Mouse (Mus musculus) forebrain, embryonic 16.5 days (tissue): ENCODE data around the gene Rnf217. TPM values are rescaled to one million over a fixed set of nuclear protein-coding genes. Genes with fewer than 3 reads are reported as not detected.
A peak's percentile ranks its signal among the peaks of the same experiment; 100 is the strongest.

ENCODE experiments used
- ATAC-seq: fragments of 200-750 bp; cut with Nextera tagmentation; 2 replicates; pipeline ENCODE4 v1.8.0; 2017; ENCODE audit warnings: mild to moderate bottlenecking, moderate library complexity
- H3K27ac ChIP-seq: fragments of 300-500 bp; sonication (generic); 2 replicates; pipeline ENCODE4 v1.5.1; 2014; ENCODE audit warnings: low read length, control low read depth
- H3K27me3 ChIP-seq: fragments of 300-500 bp; sonication (generic); replicated peaks from 2 replicates; pipeline ENCODE4 v1.6.1; 2014; ENCODE audit warnings: low read length; ENCODE audit not compliant: control insufficient read depth, insufficient read depth
- H3K36me3 ChIP-seq: fragments of 300-500 bp; sonication (generic); 2 replicates; pipeline ENCODE4 v1.6.1; 2014; ENCODE audit not compliant: control insufficient read depth, insufficient read depth
- H3K4me1 ChIP-seq: fragments of 300-500 bp; sonication (generic); replicated peaks from 2 replicates; pipeline ENCODE4 v1.6.1; 2014; ENCODE audit warnings: low read length; ENCODE audit not compliant: control insufficient read depth, insufficient read depth
- H3K4me2 ChIP-seq: fragments of 300-500 bp; sonication (generic); 2 replicates; pipeline ENCODE4 v1.6.1; 2014; ENCODE audit warnings: mild to moderate bottlenecking, low read length, control low read depth
- H3K4me3 ChIP-seq: fragments of 300-500 bp; sonication (generic); replicated peaks from 2 replicates; pipeline ENCODE4 v1.5.1; 2014; ENCODE audit warnings: mild to moderate bottlenecking, low read length, control low read depth
- H3K9ac ChIP-seq: fragments of 300-500 bp; sonication (generic); replicated peaks from 2 replicates; pipeline ENCODE4 v1.6.1; 2014; ENCODE audit warnings: low read depth, low read length, control low read depth
- H3K9me3 ChIP-seq: fragments of 300-500 bp; sonication (generic); 2 replicates; pipeline ENCODE4 v1.6.1; 2016; ENCODE audit warnings: low read length; ENCODE audit not compliant: control insufficient read depth
- WGBS: fragments of 180-500 bp; shearing (Covaris S2); extraction: QIAGEN DNeasy Blood & Tissue Kit; methylation state at CpG from one replicate; pipeline ENCODE4 v1.1.7; 2014; 5-methylcytosine and 5-hydroxymethylcytosine counted together
- polyA plus RNA-seq: library from polyadenylated mRNA; unstranded; fragments of >200 nt; fragmentation: Nextera tagmentation; extraction: Ambion mirVana; gene quantifications from 2 replicates; pipeline ENCODE4 v1.2.1, GENCODE M21; 2015

The Rnf217 gene
- polyA plus RNA-seq, 1 experiment from 2014 or later, result 2.0 TPM

DNA sequence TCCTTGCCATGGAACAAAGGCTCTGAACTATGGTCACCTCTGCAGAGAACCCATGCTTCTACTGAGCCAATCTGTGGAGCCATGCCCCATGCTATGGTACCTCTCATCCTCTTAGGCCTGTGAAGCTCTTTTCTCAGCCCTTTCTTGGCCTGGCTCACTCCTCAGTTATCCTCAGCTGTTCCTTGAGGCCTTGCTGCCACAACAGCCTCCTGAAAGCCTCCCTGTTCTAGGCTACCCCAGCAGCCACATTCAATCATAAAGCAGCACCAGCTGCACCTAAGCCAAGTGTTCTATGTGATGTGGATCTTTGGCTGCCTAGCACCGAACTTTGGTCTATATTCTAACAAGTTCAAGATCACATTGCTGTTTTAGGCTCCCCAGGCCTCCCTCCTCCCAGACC, 28.9 kb downstream of the Rnf217 start:
- WGBS, result 97% methylated on average over 1 of the region's 1 CpGs
- Histone ChIP-seq H3K4me1 (no peaks in the 10 kb centered on the region), H3K9ac (no peak overlapping the region), H3K27ac (no peak overlapping the region), H3K4me3 (no peak overlapping the region), H3K4me2 (no peak overlapping the region), H3K27me3 (no peaks in the 10 kb centered on the region), H3K36me3 (no peaks in the 10 kb centered on the region), H3K9me3 (no peaks in the 10 kb centered on the region)
- no peak for ATAC-seq

DNA sequence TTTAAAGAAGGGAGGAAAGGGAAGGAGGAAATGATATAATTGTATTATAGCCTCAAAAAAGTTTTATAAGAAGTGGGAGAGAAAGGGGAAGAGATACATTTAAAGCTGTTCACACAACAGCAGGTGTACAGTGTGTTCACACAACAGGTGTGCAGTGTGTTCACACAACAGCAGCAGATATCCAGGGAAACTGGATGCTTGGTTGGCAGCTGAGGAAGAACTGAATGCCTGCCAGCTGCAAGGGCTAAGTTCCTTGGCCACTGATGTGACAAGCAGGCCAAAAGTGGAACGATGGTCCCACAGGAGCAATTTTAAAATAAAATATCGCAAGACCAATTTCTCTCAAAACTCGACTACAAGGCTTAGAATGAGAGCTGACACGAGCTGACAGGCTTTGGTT, 35.7 kb downstream of the Rnf217 start:
- Histone ChIP-seq H3K9ac (no peak overlapping the region), H3K4me2 (no peak overlapping the region), H3K36me3 (no peaks in the 10 kb centered on the region), H3K9me3 (no peaks in the 10 kb centered on the region), H3K4me1 (no peaks in the 10 kb centered on the region), H3K27me3 (no peaks in the 10 kb centered on the region), H3K27ac (no peak overlapping the region), H3K4me3 (no peak overlapping the region)
- ATAC-seq, result no peak
- whole genome bisulfite sequencing, result 95% methylated on average over 4 of the region's 4 CpGs

DNA sequence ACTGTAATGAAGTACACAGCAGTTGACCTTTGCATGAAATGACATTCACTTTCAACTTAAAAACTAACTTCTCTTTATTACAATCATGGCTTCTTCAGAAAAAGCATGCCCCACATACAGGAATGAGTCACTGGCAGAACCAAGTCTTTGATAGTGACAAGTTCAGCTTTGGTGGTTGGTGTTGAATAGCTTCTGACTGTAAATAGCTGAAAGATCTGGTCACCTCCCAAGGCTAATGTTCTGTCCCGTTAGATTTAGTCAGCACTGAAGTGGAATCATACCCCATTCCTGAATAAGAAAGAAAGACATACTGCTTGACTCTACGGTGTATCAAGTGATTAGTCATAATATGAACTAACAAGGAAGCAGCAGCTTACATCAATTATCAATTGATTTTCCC, 51.7 kb downstream of the Rnf217 start:
- H3K9me3 ChIP-seq, result no peaks in the 10 kb centered on the region
- no peaks in the 10 kb centered on the region for H3K27me3 ChIP-seq
- H3K27ac ChIP-seq, result no peak overlapping the region
- 82% methylated on average over 2 of the region's 2 CpGs for WGBS
- H3K9ac ChIP-seq, result no peak overlapping the region
- H3K4me1 ChIP-seq, result 0 out of 2 replicates have a peak, but pooled peaks cover 4% of the 10 kb centered on the region
- H3K4me3 ChIP-seq, result no peak overlapping the region
- H3K36me3 ChIP-seq, result no peaks in the 10 kb centered on the region
- ATAC-seq, result no peak
- no peak overlapping the region for H3K4me2 ChIP-seq

DNA sequence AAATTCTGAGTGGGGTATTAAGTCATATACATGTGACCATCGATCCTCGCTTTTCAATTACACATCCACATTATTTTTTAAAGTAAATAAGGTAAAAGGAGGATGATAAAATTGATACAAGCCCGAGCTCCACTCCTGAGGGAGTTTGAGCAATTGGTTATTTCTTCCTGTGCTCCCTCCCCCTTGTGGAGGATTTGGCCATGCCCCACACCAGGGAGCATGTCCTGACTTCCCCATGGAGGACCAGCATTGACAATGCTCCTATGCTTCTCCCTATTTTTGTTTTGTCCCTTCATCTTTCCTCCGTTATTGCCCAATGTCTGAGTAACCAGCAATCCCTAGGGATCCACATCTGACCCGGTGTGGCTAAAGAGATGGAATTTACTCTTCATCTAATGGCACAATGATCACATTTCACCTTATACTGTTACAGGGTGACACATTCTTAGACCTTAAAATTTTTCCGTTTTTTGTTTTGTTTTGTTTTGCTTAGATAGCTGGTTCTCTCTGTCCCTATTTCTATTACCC, 53.5 kb downstream of the Rnf217 start:
- Histone ChIP-seq H3K4me1 (peaks cover 12% of the 10 kb centered on the region), H3K9me3 (no peaks in the 10 kb centered on the region), H3K4me3 (no peak overlapping the region), H3K4me2 (no peak overlapping the region), H3K27me3 (no peaks in the 10 kb centered on the region), H3K36me3 (no peaks in the 10 kb centered on the region), H3K9ac (no peak overlapping the region), H3K27ac (no peak overlapping the region)
- ATAC-seq, result no peak
- WGBS, result 91% methylated on average over 6 of the region's 6 CpGs

DNA sequence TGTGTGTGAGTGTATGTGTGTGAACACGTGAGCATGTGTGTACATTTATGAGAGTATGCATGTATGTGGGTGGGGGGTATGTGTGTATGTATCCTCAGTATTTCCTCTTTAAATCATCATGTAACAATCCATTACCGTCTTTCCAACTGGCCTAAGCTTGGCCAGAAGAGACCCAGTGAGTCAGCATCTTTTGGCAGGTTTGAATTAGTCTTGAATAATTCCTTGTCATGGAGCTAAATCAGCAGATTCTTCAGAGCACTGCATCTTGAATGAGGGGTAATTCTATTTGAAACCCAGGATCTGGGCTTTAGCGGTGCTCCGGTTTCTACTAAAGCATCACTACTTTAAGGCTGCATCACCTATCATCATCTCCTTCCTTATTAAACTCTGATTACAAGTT, 55.7 kb downstream of the Rnf217 start:
- no peak overlapping the region for H3K4me2 ChIP-seq
- H3K9ac ChIP-seq, result no peak overlapping the region
- H3K36me3 ChIP-seq, result no peaks in the 10 kb centered on the region
- H3K9me3 ChIP-seq, result no peaks in the 10 kb centered on the region
- no peak overlapping the region for H3K4me3 ChIP-seq
- H3K27me3 ChIP-seq, result no peaks in the 10 kb centered on the region
- WGBS, result 90% methylated on average over 4 of the region's 4 CpGs
- ATAC-seq, result no peak
- peaks cover 12% of the 10 kb centered on the region for H3K4me1 ChIP-seq
- H3K27ac ChIP-seq, result no peak overlapping the region

DNA sequence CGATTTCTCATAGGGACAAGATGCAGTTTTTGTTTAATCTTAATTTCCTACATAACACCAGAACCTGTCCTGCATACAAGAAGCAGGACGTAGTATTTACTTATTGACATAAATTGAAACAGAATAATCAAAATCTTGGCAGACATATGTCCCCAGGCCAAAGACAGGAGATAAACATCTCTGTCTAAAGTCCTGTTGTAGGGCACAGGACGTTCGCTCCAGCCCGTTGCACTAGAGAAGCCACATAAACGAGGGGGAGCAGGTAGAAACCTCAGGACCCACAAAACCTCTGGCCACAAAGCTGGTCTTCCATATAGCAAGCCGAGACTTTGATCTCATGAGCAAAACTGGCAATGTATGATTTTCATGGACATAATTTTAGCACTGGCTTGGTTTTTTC, 57.1 kb downstream of the Rnf217 start:
- H3K4me1 ChIP-seq, result peaks cover 12% of the 10 kb centered on the region
- H3K27me3 ChIP-seq, result no peaks in the 10 kb centered on the region
- peak overlapping the region; percentile 60 for H3K27ac ChIP-seq
- H3K36me3 ChIP-seq, result no peaks in the 10 kb centered on the region
- no peak for ATAC-seq
- 79% methylated on average over 7 of the region's 7 CpGs for WGBS
- no peak overlapping the region for H3K4me2 ChIP-seq
- no peak overlapping the region for H3K9ac ChIP-seq
- H3K9me3 ChIP-seq, result no peaks in the 10 kb centered on the region
- no peak overlapping the region for H3K4me3 ChIP-seq

DNA sequence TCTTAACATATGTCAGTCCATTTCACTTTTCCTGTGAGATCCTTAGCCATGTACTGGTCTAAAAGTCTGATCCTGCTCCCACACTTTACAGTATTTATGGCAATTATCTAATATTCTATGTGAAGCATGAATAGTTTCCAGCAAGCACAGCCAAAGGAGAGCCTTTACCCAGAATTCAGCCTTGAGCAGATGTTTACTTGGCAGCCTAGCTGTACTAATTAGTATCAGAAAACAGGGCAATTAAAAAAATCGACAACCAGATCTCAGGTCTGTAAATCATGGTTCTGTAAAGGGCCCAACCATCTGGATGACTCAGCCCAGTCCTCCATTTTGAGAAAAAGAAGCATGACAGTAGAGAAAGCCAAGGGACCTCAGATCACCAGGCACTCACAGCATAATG, 57.6 kb downstream of the Rnf217 start:
- Histone ChIP-seq H3K4me2 (no peak overlapping the region), H3K4me1 (peaks cover 12% of the 10 kb centered on the region), H3K27ac (peak overlapping the region; percentile 60), H3K9ac (no peak overlapping the region), H3K36me3 (no peaks in the 10 kb centered on the region), H3K27me3 (no peaks in the 10 kb centered on the region), H3K9me3 (no peaks in the 10 kb centered on the region), H3K4me3 (no peak overlapping the region)
- WGBS, result 11% methylated on average over 1 of the region's 1 CpGs
- ATAC-seq, result peak; percentile 82

DNA sequence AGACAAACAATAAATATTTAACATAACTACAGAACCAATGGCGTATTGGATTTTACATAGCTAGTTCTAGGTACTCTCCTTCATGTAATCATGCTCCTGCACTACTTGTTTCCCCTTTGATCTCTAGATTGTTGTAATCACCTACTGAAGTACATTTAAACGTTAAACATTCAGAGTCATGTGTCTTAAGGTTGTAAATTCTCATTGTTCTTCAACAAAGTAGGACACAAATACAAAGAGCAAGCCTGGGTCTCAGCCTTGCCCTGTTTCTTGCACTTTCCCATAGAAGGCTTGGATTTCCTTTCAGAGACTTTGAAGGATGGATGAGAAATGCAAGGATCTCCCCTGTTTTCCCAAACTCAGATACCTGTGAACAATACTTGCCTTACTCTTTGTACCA, 61.8 kb downstream of the Rnf217 start:
- 73% methylated on average over 2 of the region's 2 CpGs for WGBS
- H3K36me3 ChIP-seq, result no peaks in the 10 kb centered on the region
- ATAC-seq, result no peak

DNA sequence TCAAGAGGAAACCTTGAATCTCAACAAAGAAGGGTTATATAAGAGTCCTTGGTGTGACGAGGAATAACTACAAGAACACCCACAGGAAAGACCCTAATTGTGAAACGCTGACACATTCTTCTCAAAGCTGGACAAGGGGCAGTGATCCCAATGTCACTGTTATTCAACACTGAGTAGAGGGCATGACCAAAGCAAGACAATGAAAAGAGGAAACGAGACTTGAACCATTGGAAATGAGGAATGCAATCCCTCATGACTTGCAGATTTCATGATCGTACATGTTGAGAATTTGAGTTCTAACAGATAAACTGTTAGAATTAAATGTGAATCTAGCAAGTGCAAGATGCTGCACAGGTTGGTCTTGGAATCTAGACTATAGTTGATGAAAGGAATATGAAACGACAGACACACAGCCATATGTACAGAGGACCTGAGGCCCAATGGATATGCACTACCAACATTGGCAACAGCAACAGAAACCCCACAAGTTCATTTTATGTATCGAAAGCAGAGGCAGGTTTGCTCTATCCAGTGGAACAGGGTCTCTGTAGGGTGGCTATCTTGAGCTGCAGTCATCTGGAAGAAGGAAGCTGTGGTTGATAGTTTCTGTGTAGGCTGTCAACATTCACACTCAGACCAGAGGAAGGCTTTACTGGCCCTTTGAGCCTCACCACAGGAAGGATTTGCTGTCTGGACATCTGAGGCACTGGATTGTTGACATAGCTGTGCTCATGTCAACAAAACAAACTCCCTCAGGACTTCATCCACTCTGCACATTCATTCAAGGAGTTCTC, 64.6 kb downstream of the Rnf217 start:
- H3K4me2 ChIP-seq, result no peak overlapping the region
- no peak overlapping the region for H3K4me3 ChIP-seq
- no peak for ATAC-seq
- no peaks in the 10 kb centered on the region for H3K4me1 ChIP-seq
- WGBS, result 91% methylated on average over 6 of the region's 6 CpGs
- H3K27ac ChIP-seq, result no peak overlapping the region
- H3K36me3 ChIP-seq, result no peaks in the 10 kb centered on the region
- no peaks in the 10 kb centered on the region for H3K27me3 ChIP-seq
- no peak overlapping the region for H3K9ac ChIP-seq
- H3K9me3 ChIP-seq, result no peaks in the 10 kb centered on the region

More for the DNA sequence above, 61.8 kb downstream of the Rnf217 start:
- Histone ChIP-seq H3K4me3 (no peak overlapping the region), H3K27me3 (no peaks in the 10 kb centered on the region), H3K4me2 (no peak overlapping the region), H3K27ac (no peak overlapping the region), H3K9ac (no peak overlapping the region), H3K9me3 (no peaks in the 10 kb centered on the region), H3K4me1 (peaks cover 8% of the 10 kb centered on the region)
